Mouse (Mus musculus) heart, embryonic 14.5 days (tissue): Measurements from ENCODE around the gene Hoxd4. TPM values are rescaled to one million over a fixed set of nuclear protein-coding genes. Genes with fewer than 3 reads are reported as not detected.

Experiments
- ATAC-seq: fragments of 200-750 bp; cut with Nextera tagmentation; 2 replicates; pipeline ENCODE4 v1.8.0; 2017; ENCODE audit warnings: low read depth, moderate TSS enrichment; ENCODE audit not compliant: insufficient number of reproducible peaks, insufficient read depth, low FRiP score
- H3K27ac ChIP-seq, 2 experiments: fragments of 200-500 bp in 1 of 2; fragments of 300-500 bp in 1 of 2; sonication (generic) in 1 of 2; replicated peaks in 1 of 2; 2 replicates each; pipeline ENCODE4 v1.5.1; 2012 to 2014; ENCODE audit warnings: low read depth in 2 of 2, low read length in 2 of 2, control low read depth in 1 of 2, mild to moderate bottlenecking in 1 of 2, mixed read lengths in 1 of 2; ENCODE audit not compliant: control insufficient read depth in 1 of 2, insufficient read depth in 1 of 2
- H3K27me3 ChIP-seq: fragments of 300-500 bp; sonication (generic); 2 replicates; pipeline ENCODE4 v1.6.1; 2014; ENCODE audit warnings: mild to moderate bottlenecking, low read length, control low read depth; ENCODE audit not compliant: control insufficient read depth, insufficient read depth
- H3K36me3 ChIP-seq: fragments of 300-500 bp; sonication (generic); 2 replicates; pipeline ENCODE4 v1.6.1; 2014; ENCODE audit warnings: mild to moderate bottlenecking, control low read depth, low read length, mixed read lengths; ENCODE audit not compliant: control insufficient read depth, insufficient read depth
- H3K4me1 ChIP-seq, 2 experiments: fragments of 200-500 bp in 1 of 2; fragments of 300-500 bp in 1 of 2; sonication (generic) in 1 of 2; 2 replicates each; pipeline ENCODE4 v1.6.1; 2012 to 2014; ENCODE audit warnings: low read length in 2 of 2, control low read depth in 1 of 2, mixed read lengths in 1 of 2; ENCODE audit not compliant: control insufficient read depth in 2 of 2, insufficient read depth in 2 of 2
- H3K4me2 ChIP-seq: fragments of 300-500 bp; sonication (generic); 2 replicates; pipeline ENCODE4 v1.6.1; 2014; ENCODE audit warnings: mild to moderate bottlenecking, low read length
- H3K4me3 ChIP-seq, 2 experiments: fragments of 200-500 bp in 1 of 2; fragments of 300-500 bp in 1 of 2; sonication (generic) in 1 of 2; 2 replicates each; pipeline ENCODE4 v1.5.1; 2012 to 2014; ENCODE audit warnings: low read length in 2 of 2, mild to moderate bottlenecking in 2 of 2, control low read depth in 1 of 2, low read depth in 1 of 2, moderate library complexity in 1 of 2; ENCODE audit not compliant: control insufficient read depth in 1 of 2, insufficient read depth in 1 of 2
- H3K9ac ChIP-seq: fragments of 300-500 bp; sonication (generic); 2 replicates; pipeline ENCODE4 v1.6.1; 2014; ENCODE audit warnings: mild to moderate bottlenecking, low read length
- H3K9me3 ChIP-seq: fragments of 300-500 bp; sonication (generic); 2 replicates; pipeline ENCODE4 v1.6.1; 2016; ENCODE audit warnings: low read length, control low read depth; ENCODE audit not compliant: control insufficient read depth
- WGBS: fragments of 180-500 bp; shearing (Covaris S2); extraction: QIAGEN DNeasy Blood & Tissue Kit; methylation state at CpG from one replicate; pipeline ENCODE4 v1.1.7; 2014; 5-methylcytosine and 5-hydroxymethylcytosine counted together
- polyA plus RNA-seq: library from polyadenylated mRNA; unstranded; fragments of >200 nt; fragmentation: Nextera tagmentation; extraction: Ambion mirVana; gene quantifications from 2 replicates; pipeline ENCODE4 v1.2.1, GENCODE M21; 2014

The Hoxd4 gene
- polyA plus RNA-seq, 1 experiment from 2014 or later = 0.34 TPM

DNA sequence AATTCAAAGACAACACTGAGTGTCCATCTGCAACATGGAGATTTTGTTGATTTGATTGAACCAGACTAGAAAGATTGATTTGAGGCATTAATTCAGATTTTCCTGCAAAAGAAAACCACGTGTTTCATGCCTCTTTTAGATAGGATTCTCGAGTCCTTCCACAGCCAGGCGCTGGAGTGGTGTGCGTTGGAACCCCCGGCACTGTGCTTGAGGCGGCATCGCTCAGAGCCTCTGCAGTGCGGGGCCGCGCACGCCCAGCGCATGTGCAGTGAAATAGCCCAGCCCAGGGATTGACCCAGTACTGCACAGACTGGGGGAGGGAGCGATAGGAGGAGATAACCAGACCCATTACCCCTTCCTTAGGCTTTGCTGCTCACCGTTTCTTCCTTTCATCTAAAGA lies 3.2 kb downstream of the Hoxd4 start:
- Histone ChIP-seq H3K4me3 (no peak overlapping the region), H3K4me1 (peaks cover 4 to 8% of the 10 kb centered on the region in 2 experiments; a peak in 3 of 4 replicates), H3K36me3 (no peaks in the 10 kb centered on the region), H3K4me2 (no peak overlapping the region), H3K27ac (no peak overlapping the region), H3K27me3 (peaks cover 99% of the 10 kb centered on the region), H3K9me3 (no peaks in the 10 kb centered on the region), H3K9ac (no peak overlapping the region)
- under 1% methylated on average over 14 of the region's 14 CpGs for WGBS
- no peak; the same call in 1 of the 2 replicates for ATAC-seq

DNA sequence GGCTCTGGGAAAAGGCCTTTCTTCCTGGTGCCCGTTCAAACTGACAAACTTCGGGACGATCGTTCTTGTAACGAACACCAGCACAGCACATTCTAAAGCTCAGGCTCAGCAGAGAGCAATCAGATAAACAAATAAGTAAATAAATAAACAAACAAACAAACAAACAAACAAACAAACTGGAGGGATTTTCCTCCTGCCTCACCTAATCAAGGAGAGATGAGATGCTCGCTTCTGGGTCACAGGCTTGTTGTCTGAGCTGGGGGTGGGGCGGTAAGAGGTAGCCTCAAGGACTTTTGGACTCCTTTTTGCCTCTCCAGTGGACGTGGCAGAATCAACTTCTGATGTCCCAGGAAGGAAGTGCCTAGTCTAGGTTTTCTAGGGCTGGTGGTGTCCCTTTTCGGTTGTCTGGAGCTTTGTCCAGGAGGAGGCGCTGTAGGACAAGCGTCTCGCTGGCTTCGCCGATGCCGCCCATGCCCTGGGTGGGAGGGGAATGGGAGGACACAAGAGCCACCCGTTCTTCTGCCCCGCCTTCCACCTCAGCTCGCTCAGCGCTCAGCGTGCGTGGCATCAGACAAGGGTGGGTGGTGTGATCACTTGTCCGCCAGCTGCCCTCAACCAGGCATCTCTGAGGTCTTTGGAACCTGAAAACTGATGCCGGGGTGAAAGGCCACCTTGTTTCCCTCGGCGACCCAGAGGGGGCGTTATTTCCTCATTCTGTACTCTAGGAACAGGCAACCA lies 3.9 kb downstream of the Hoxd4 start:
- 2% methylated on average over 26 of the region's 26 CpGs for WGBS
- Histone ChIP-seq H3K27me3 (peaks cover 99% of the 10 kb centered on the region), H3K9me3 (no peaks in the 10 kb centered on the region), H3K9ac (no peak overlapping the region), H3K4me2 (peak overlapping the region; percentile 54), H3K27ac (no peak overlapping the region), H3K4me3 (peak overlapping the region; percentile 20 to 21), H3K36me3 (no peaks in the 10 kb centered on the region), H3K4me1 (peaks cover 4 to 8% of the 10 kb centered on the region in 2 experiments; a peak in 3 of 4 replicates)
- ATAC-seq = peak; percentile 76; the same call in 1 of the 2 replicates

DNA sequence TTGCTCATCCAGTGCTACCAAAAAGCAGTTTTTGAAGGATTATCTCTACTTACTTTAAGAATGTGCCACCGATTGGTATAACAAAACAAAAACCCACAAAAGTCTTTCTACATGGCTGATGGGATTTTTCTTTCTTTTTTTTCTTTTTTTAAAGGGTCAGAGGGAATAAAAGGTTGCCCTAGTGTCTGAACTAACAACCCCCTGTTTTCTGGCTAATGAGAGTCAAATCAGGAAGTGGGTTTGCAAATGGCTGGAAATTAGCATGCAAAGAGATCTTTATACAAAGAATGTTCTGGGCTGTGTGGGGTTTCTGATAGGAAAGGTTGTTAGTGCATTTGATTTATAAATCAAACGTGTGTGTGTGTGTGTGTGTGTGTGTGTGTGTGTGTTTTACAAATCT lies 8.7 kb downstream of the Hoxd4 start:
- no peak for ATAC-seq
- Histone ChIP-seq H3K27me3 (peaks cover 99% of the 10 kb centered on the region), H3K36me3 (no peaks in the 10 kb centered on the region), H3K4me2 (no peak overlapping the region), H3K4me3 (no peak overlapping the region), H3K4me1 (peaks cover 0 to 2% of the 10 kb centered on the region in 2 experiments; a peak in 1 of 4 replicates), H3K27ac (no peak overlapping the region), H3K9ac (no peak overlapping the region), H3K9me3 (no peaks in the 10 kb centered on the region)
- 7% methylated on average over 2 of the region's 2 CpGs for WGBS

DNA sequence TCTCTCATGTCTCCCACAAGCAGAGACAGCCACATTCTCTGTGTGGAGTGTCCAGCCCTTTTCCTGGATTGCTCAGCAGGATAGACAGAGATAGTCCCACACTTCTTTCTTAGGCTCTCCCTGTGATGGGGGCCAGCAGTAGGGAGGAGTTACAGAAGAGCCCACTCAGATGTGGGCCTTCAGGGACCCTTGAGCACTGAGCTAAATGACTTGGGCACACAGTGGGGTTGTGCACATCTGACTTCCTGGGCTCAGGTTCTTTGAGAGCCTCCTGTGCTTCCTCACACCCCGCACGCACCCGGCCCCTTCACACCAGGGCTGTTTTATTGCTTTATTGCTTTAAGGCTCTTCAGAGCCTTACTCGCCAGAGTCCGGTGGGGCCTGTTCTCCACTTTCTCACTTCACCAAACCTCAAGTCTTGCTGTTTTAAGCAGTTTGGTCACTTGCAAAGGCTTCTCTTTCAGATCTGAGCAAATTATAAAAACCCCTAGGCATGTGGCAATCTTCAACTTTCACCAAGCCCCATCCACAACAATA lies 9.3 kb downstream of the Hoxd4 start:
- Histone ChIP-seq H3K27ac (no peak overlapping the region), H3K4me3 (no peak overlapping the region), H3K9me3 (no peaks in the 10 kb centered on the region), H3K27me3 (peaks cover 99% of the 10 kb centered on the region), H3K9ac (no peak overlapping the region), H3K36me3 (no peaks in the 10 kb centered on the region), H3K4me1 (no peaks in the 10 kb centered on the region; a peak in 1 of 4 replicates), H3K4me2 (no peak overlapping the region)
- WGBS = 13% methylated on average over 5 of the region's 5 CpGs
- no peak for ATAC-seq

DNA sequence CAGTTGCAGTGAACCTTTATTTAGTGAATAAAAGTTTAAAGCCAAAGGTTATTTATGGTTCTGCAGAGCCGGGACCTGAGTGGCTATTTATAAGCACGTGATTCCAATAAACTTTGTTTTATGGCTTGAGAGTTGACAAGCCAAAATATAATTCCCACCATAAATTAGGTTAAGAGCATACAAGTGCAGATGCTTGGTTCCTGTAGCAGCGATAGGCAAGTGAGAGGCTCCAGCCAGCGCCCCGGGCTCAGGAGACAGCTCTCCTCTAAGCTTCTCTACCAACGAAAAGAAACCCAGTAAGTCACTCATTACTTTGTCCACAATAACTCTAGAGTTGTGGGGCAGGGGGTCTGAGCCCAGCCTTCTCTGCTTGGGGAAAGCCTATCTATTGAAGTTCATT lies 10.2 kb downstream of the Hoxd4 start:
- Histone ChIP-seq H3K9ac (no peak overlapping the region), H3K4me1 (no peaks in the 10 kb centered on the region), H3K4me3 (no peak overlapping the region), H3K36me3 (no peaks in the 10 kb centered on the region), H3K9me3 (no peaks in the 10 kb centered on the region), H3K4me2 (no peak overlapping the region), H3K27me3 (peaks cover 99% of the 10 kb centered on the region), H3K27ac (no peak overlapping the region)
- WGBS = 9% methylated on average over 6 of the region's 6 CpGs
- no peak for ATAC-seq

DNA sequence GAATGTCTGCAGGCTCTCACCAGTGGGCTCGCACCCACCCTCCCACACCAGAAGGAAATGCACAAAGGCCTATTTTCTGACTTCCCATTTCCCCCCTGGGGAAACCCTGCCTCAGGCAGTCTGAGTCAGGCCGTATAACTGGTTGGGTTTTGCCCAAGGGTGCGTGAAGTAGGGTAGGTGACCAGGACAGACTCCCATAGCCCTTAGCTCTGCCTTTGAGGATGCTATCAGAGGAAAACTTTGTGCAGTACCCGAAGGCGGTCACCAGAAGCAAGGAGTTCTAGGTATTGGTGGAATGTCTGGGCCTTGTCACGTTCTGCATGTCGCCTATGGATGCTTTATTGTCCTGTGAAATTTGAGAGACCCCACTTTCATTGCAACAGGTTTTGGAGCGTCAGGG lies 11.2 kb downstream of the Hoxd4 start:
- H3K4me2 ChIP-seq = no peak overlapping the region
- no peak overlapping the region for H3K9ac ChIP-seq
- H3K27ac ChIP-seq = no peak overlapping the region
- no peaks in the 10 kb centered on the region for H3K9me3 ChIP-seq
- peaks cover 99% of the 10 kb centered on the region for H3K27me3 ChIP-seq
- H3K4me3 ChIP-seq = no peak overlapping the region
- H3K4me1 ChIP-seq = peaks cover 0 to 4% of the 10 kb centered on the region in 2 experiments; a peak in 1 of 4 replicates
- ATAC-seq = no peak
- 7% methylated on average over 8 of the region's 8 CpGs for WGBS
- H3K36me3 ChIP-seq = no peaks in the 10 kb centered on the region

DNA sequence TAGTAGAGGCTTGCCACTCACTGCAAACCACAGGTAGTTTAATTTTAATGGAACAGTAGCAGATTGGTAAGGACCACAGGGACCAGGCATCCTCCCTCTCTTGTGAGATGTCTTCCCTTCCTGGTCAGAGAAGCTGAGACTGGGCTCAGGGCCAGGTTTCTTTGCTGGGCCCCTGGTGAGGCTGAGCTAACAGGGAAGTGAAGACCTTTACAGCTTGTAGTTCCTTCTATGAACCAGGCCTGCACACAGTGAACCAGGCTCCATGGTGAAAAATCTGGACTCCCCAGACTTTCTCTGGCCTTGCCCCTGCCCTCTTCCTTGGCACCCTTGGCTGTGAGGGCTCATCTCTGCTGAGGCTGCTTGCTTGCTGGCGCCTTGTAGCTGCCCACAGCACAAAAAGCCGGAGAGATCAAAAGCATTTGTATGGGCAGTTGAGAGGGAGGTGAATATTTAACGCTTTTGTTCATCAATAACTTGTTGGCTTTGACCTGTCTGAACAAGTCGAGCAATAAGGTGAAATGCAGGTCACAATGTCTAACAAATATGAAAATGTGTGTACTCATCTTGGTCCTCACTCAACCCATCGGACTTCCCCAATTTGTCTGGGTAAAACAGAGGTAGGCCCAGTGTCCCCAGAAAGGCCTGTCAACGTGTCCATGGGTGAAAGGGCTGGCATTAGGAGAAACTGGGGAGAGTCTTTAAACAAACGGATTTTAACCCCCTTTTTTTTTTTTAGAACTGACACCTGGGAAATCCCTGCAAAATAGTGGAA lies 12.7 kb downstream of the Hoxd4 start:
- no peaks in the 10 kb centered on the region for H3K36me3 ChIP-seq
- H3K9ac ChIP-seq = no peak overlapping the region
- no peak overlapping the region for H3K27ac ChIP-seq
- peaks cover 0 to 4% of the 10 kb centered on the region in 2 experiments; a peak in 1 of 4 replicates for H3K4me1 ChIP-seq
- no peak overlapping the region for H3K4me3 ChIP-seq
- WGBS = 18% methylated on average over 7 of the region's 7 CpGs
- peaks cover 100% of the 10 kb centered on the region for H3K27me3 ChIP-seq
- ATAC-seq = no peak
- H3K9me3 ChIP-seq = no peaks in the 10 kb centered on the region
- no peak overlapping the region for H3K4me2 ChIP-seq
